Mouse (Mus musculus): ENCODE measurements around the gene Fam172a. TPM values are rescaled to one million over a fixed set of nuclear protein-coding genes. Genes with fewer than 3 reads are reported as not detected.

The Fam172a gene
- polyA plus RNA-seq, 1 experiment from 2014 or later: 49.0 TPM

- H3K4me3 ChIP-seq (ENCODE audit: low read depth, low read length): peak overlapping the region; percentile 8; the same call in 1 of the 2 replicates
Observed at GRCm38 (mm10) chr13:78174191-78174590, 472.4 kb downstream of the Fam172a start.

GRCm38 (mm10) chr13:78174891-78175290, 473.1 kb downstream of the Fam172a start:
- H3K9ac ChIP-seq (ENCODE audit: low read length): peak overlapping the region; percentile 56; the same call in 1 of the 2 replicates
- H3K27ac ChIP-seq (ENCODE audit: low read depth, low read length): no peak overlapping the region
- H3K4me2 ChIP-seq (ENCODE audit: low read depth, low read length, severe bottlenecking): peak overlapping the region; percentile 40
- H3K9me3 ChIP-seq (ENCODE audit: control insufficient read depth, low read length): no peaks in the 10 kb centered on the region
- ATAC-seq (replicated peaks; ENCODE audit: low FRiP score) (no peak), DNase-seq (ENCODE audit: low spot score) (no peak)
- no peaks in the 10 kb centered on the region for H3K36me3 ChIP-seq (ENCODE audit: control insufficient read depth, insufficient read depth, low read length)
- H3K4me1 ChIP-seq (replicated peaks; ENCODE audit: control insufficient read depth, insufficient read depth, low read length): peaks cover 7% of the 10 kb centered on the region; the same call in 1 of the 2 replicates
- WGBS: 17% methylated on average over 1 of the region's 1 CpGs
- peak overlapping the region; percentile 29 for H3K4me3 ChIP-seq (ENCODE audit: low read depth, low read length)
- peaks cover 41% of the 10 kb centered on the region for H3K27me3 ChIP-seq (ENCODE audit: control insufficient read depth, insufficient read depth, low read length)

More at GRCm38 (mm10) chr13:78174191-78174590, 472.4 kb downstream of the Fam172a start:
- no peaks in the 10 kb centered on the region for H3K36me3 ChIP-seq (ENCODE audit: control insufficient read depth, insufficient read depth, low read length)
- H3K27me3 ChIP-seq (ENCODE audit: control insufficient read depth, insufficient read depth, low read length): peaks cover 37% of the 10 kb centered on the region
- H3K27ac ChIP-seq (ENCODE audit: low read depth, low read length): no peak overlapping the region
- DNase-seq (ENCODE audit: low spot score): no peak
- H3K4me1 ChIP-seq (replicated peaks; ENCODE audit: control insufficient read depth, insufficient read depth, low read length): 0 out of 2 replicates have a peak, but pooled peaks cover 3% of the 10 kb centered on the region
- H3K4me2 ChIP-seq (ENCODE audit: low read depth, low read length, severe bottlenecking): peak overlapping the region; percentile 32; the same call in 1 of the 2 replicates
- ATAC-seq (replicated peaks; ENCODE audit: low FRiP score): no peak
- 6% methylated on average over 3 of the region's 3 CpGs for WGBS
- H3K9ac ChIP-seq (ENCODE audit: low read length): peak overlapping the region; percentile 42; the same call in 1 of the 2 replicates
- H3K9me3 ChIP-seq (ENCODE audit: control insufficient read depth, low read length): no peaks in the 10 kb centered on the region

GRCm38 (mm10) chr13:78175821-78176380, 474.1 kb downstream of the Fam172a start:
- peaks cover 43% of the 10 kb centered on the region for H3K27me3 ChIP-seq (ENCODE audit: control insufficient read depth, insufficient read depth, low read length)
- peaks cover 7% of the 10 kb centered on the region; the same call in 1 of the 2 replicates for H3K4me1 ChIP-seq (replicated peaks; ENCODE audit: control insufficient read depth, insufficient read depth, low read length)

GRCm38 (mm10) chr13:78177381-78177950, 475.6 kb downstream of the Fam172a start:
- Histone ChIP-seq H3K9ac (ENCODE audit: low read length) (peak overlapping the region; percentile 73), H3K27me3 (ENCODE audit: control insufficient read depth, insufficient read depth, low read length) (peaks cover 45% of the 10 kb centered on the region), H3K27ac (ENCODE audit: low read depth, low read length) (peak overlapping the region; percentile 93), H3K36me3 (ENCODE audit: control insufficient read depth, insufficient read depth, low read length) (no peaks in the 10 kb centered on the region), H3K4me2 (ENCODE audit: low read depth, low read length, severe bottlenecking) (peak overlapping the region; percentile 60), H3K4me3 (ENCODE audit: low read depth, low read length) (peak overlapping the region; percentile 34), H3K4me1 (replicated peaks; ENCODE audit: control insufficient read depth, insufficient read depth, low read length) (peaks cover 4% of the 10 kb centered on the region; the same call in 1 of the 2 replicates), H3K9me3 (ENCODE audit: control insufficient read depth, low read length) (no peaks in the 10 kb centered on the region)
- ATAC-seq (replicated peaks; ENCODE audit: low FRiP score): no peak
- WGBS: 8% methylated on average over 5 of the region's 5 CpGs
- no peak for DNase-seq (ENCODE audit: low spot score)

More at GRCm38 (mm10) chr13:78175821-78176380, 474.1 kb downstream of the Fam172a start:
- Histone ChIP-seq H3K9ac (ENCODE audit: low read length) (peak overlapping the region; percentile 55), H3K4me3 (ENCODE audit: low read depth, low read length) (peak overlapping the region; percentile 29), H3K27ac (ENCODE audit: low read depth, low read length) (peak overlapping the region; percentile 58), H3K9me3 (ENCODE audit: control insufficient read depth, low read length) (no peaks in the 10 kb centered on the region), H3K36me3 (ENCODE audit: control insufficient read depth, insufficient read depth, low read length) (no peaks in the 10 kb centered on the region), H3K4me2 (ENCODE audit: low read depth, low read length, severe bottlenecking) (peak overlapping the region; percentile 40)
- ATAC-seq (replicated peaks; ENCODE audit: low FRiP score) (no peak), DNase-seq (ENCODE audit: low spot score) (peak; percentile 61)
- WGBS: 2% methylated on average over 8 of the region's 8 CpGs

GRCm38 (mm10) chr13:78178021-78178420, 476.2 kb downstream of the Fam172a start:
- Histone ChIP-seq H3K4me3 (ENCODE audit: low read depth, low read length) (peak overlapping the region; percentile 34), H3K9ac (ENCODE audit: low read length) (peak overlapping the region; percentile 73), H3K27me3 (ENCODE audit: control insufficient read depth, insufficient read depth, low read length) (peaks cover 40% of the 10 kb centered on the region), H3K4me2 (ENCODE audit: low read depth, low read length, severe bottlenecking) (peak overlapping the region; percentile 60), H3K27ac (ENCODE audit: low read depth, low read length) (peak overlapping the region; percentile 93), H3K36me3 (ENCODE audit: control insufficient read depth, insufficient read depth, low read length) (no peaks in the 10 kb centered on the region), H3K4me1 (replicated peaks; ENCODE audit: control insufficient read depth, insufficient read depth, low read length) (peaks cover 4% of the 10 kb centered on the region; the same call in 1 of the 2 replicates), H3K9me3 (ENCODE audit: control insufficient read depth, low read length) (no peaks in the 10 kb centered on the region)
- ATAC-seq (replicated peaks; ENCODE audit: low FRiP score) (no peak), DNase-seq (ENCODE audit: low spot score) (no peak)
- WGBS: 6% methylated on average over 1 of the region's 1 CpGs

GRCm38 (mm10) chr13:78178771-78179170, 476.9 kb downstream of the Fam172a start:
- peak overlapping the region; percentile 34 for H3K4me3 ChIP-seq (ENCODE audit: low read depth, low read length)
- H3K9me3 ChIP-seq (ENCODE audit: control insufficient read depth, low read length): no peaks in the 10 kb centered on the region
- peak overlapping the region; percentile 60 for H3K4me2 ChIP-seq (ENCODE audit: low read depth, low read length, severe bottlenecking)
- peaks cover 4% of the 10 kb centered on the region; the same call in 1 of the 2 replicates for H3K4me1 ChIP-seq (replicated peaks; ENCODE audit: control insufficient read depth, insufficient read depth, low read length)
- DNase-seq (ENCODE audit: low spot score) (no peak), ATAC-seq (replicated peaks; ENCODE audit: low FRiP score) (no peak)
- 4% methylated on average over 5 of the region's 5 CpGs for WGBS
- H3K9ac ChIP-seq (ENCODE audit: low read length): peak overlapping the region; percentile 73
- peak overlapping the region; percentile 93 for H3K27ac ChIP-seq (ENCODE audit: low read depth, low read length)
- H3K27me3 ChIP-seq (ENCODE audit: control insufficient read depth, insufficient read depth, low read length): peaks cover 37% of the 10 kb centered on the region
- no peaks in the 10 kb centered on the region for H3K36me3 ChIP-seq (ENCODE audit: control insufficient read depth, insufficient read depth, low read length)

GRCm38 (mm10) chr13:78179312-78180097, 477.7 kb downstream of the Fam172a start:
- H3K9ac ChIP-seq (ENCODE audit: low read length): peak overlapping the region; percentile 73
- peak overlapping the region; percentile 60 for H3K4me2 ChIP-seq (ENCODE audit: low read depth, low read length, severe bottlenecking)
- H3K9me3 ChIP-seq (ENCODE audit: control insufficient read depth, low read length): no peaks in the 10 kb centered on the region
- no peaks in the 10 kb centered on the region for H3K36me3 ChIP-seq (ENCODE audit: control insufficient read depth, insufficient read depth, low read length)
- DNase-seq (ENCODE audit: low spot score): peak; percentile 86
- under 1% methylated on average over 38 of the region's 38 CpGs for WGBS
- ATAC-seq (replicated peaks; ENCODE audit: low FRiP score): peak; percentile 78
- H3K4me1 ChIP-seq (replicated peaks; ENCODE audit: control insufficient read depth, insufficient read depth, low read length): peaks cover 7% of the 10 kb centered on the region; the same call in 1 of the 2 replicates
- H3K27ac ChIP-seq (ENCODE audit: low read depth, low read length): peak overlapping the region; percentile 93
- H3K27me3 ChIP-seq (ENCODE audit: control insufficient read depth, insufficient read depth, low read length): peaks cover 37% of the 10 kb centered on the region
- peak overlapping the region; percentile 34 for H3K4me3 ChIP-seq (ENCODE audit: low read depth, low read length)

GRCm38 (mm10) chr13:78180261-78180660, 478.4 kb downstream of the Fam172a start:
- peak overlapping the region; percentile 73; the same call in 1 of the 2 replicates for H3K9ac ChIP-seq (ENCODE audit: low read length)
- H3K27ac ChIP-seq (ENCODE audit: low read depth, low read length): peak overlapping the region; percentile 93
- no peaks in the 10 kb centered on the region for H3K36me3 ChIP-seq (ENCODE audit: control insufficient read depth, insufficient read depth, low read length)
- H3K4me3 ChIP-seq (ENCODE audit: low read depth, low read length): peak overlapping the region; percentile 11; the same call in 1 of the 2 replicates
- H3K4me1 ChIP-seq (replicated peaks; ENCODE audit: control insufficient read depth, insufficient read depth, low read length): peaks cover 7% of the 10 kb centered on the region; the same call in 1 of the 2 replicates
- DNase-seq (ENCODE audit: low spot score) (no peak), ATAC-seq (replicated peaks; ENCODE audit: low FRiP score) (no peak)
- peaks cover 33% of the 10 kb centered on the region for H3K27me3 ChIP-seq (ENCODE audit: control insufficient read depth, insufficient read depth, low read length)
- peak overlapping the region; percentile 60 for H3K4me2 ChIP-seq (ENCODE audit: low read depth, low read length, severe bottlenecking)
- no peaks in the 10 kb centered on the region for H3K9me3 ChIP-seq (ENCODE audit: control insufficient read depth, low read length)
- WGBS: 20% methylated on average over 3 of the region's 3 CpGs
